9 mouse cellular contexts compared by ENCODE assay signal in genomic region chr12:28700561-28701025, GRCm38 (mm10). TPM values are rescaled to one million over a fixed set of nuclear protein-coding genes. Genes with fewer than 3 reads are reported as not detected.
A peak's percentile ranks its signal among the peaks of the same experiment; 100 is the strongest.
DNase-seq lines count a peak whose midpoint lies in the region; ATAC-seq lines count a peak whose summit lies in the region.
"Had no signal": no experiment of that assay in that cellular context is flagged by ENCODE, and none has a peak within 500 bp of the region (broad histone marks: within the 10 kb centered on the region; RNA-seq: fewer than 3 reads in every experiment).

No protein-coding gene starts in this region.

- no peaks in the 10 kb centered on the region for H3K27me3 ChIP-seq in limb, embryonic 15.5 days

- H3K9me3 ChIP-seq in limb, embryonic 15.5 days: no peaks in the 10 kb centered on the region
- H3K9me3 ChIP-seq: G1E had no signal

- ATAC-seq in limb, embryonic 15.5 days (ENCODE audit: insufficient number of reproducible peaks, low FRiP score, low TSS enrichment, low read depth): no peak

- H3K27ac ChIP-seq in limb, embryonic 15.5 days: peak overlapping the region; percentile 71

- H3K4me3 ChIP-seq in limb, embryonic 15.5 days: no peak overlapping the region

- H3K4me2 ChIP-seq in limb, embryonic 15.5 days: no peak overlapping the region

- 68% methylated on average over 19 of the region's 19 CpGs for WGBS in limb, embryonic 15.5 days

- peak; percentile 69 for DNase-seq in ovary, adult 18-20 months (ENCODE audit: low spot score)
- no peak for DNase-seq in ovary, postnatal 10 days (ENCODE audit: low spot score)
- DNase-seq in cerebellum, postnatal 25 days: peak; percentile 82 to 89
- DNase-seq in heart, adult 18-20 months: peak; percentile 83 to 91
- peak; percentile 69 for DNase-seq in kidney, adult 8-10 months
- no peak for DNase-seq in spleen, postnatal 4 days (ENCODE audit: low spot score in 2 of 2)
- DNase-seq in liver: no peak

- no peak overlapping the region for H3K9ac ChIP-seq in limb, embryonic 15.5 days

- peaks cover 9% of the 10 kb centered on the region; the same call in 1 of the 2 replicates for H3K4me1 ChIP-seq in limb, embryonic 15.5 days

- peaks cover 29% of the 10 kb centered on the region for H3K36me3 ChIP-seq in limb, embryonic 15.5 days

RNA-seq across cellular contexts. Expression of gene Adi1, which starts 25.6 kb away (rescaled TPM):
- total RNA-seq in heart, adult 18-20 months (2021): 10 to 100 TPM; 59.5 to 63.5 TPM
- 66.0 and 70.4 TPM in 2 replicates for polyA plus RNA-seq in limb, embryonic 15.5 days (2015; fragmentation: Nextera tagmentation; extraction: Ambion mirVana)

RNA-seq across cellular contexts. Expression of gene Trappc12, which starts 49.7 kb away (rescaled TPM):
- total RNA-seq in heart, adult 18-20 months (2021): 10 to 100 TPM; 22.4 to 22.5 TPM
- polyA plus RNA-seq in limb, embryonic 15.5 days (2015; fragmentation: Nextera tagmentation; extraction: Ambion mirVana): 37.8 and 38.6 TPM in 2 replicates

RNA-seq across cellular contexts. Expression of gene Eipr1, which starts 51.0 kb away (rescaled TPM):
- 1 to 10 TPM; 8.6 to 8.8 TPM for total RNA-seq in heart, adult 18-20 months (2021)
- polyA plus RNA-seq in limb, embryonic 15.5 days (2015; fragmentation: Nextera tagmentation; extraction: Ambion mirVana): 31.6 and 32.8 TPM in 2 replicates

RNA-seq across cellular contexts. Expression of gene Rnaseh1, which starts 51.2 kb away (rescaled TPM):
- 1 to 10 TPM; 8.0 to 9.5 TPM for total RNA-seq in heart, adult 18-20 months (2021)
- 29.3 and 31.8 TPM in 2 replicates for polyA plus RNA-seq in limb, embryonic 15.5 days (2015; fragmentation: Nextera tagmentation; extraction: Ambion mirVana)

Comparison
In these comparisons a context has a peak if more than half of its experiments do, and no peak if none do; other contexts are left out.
1. DNase-seq: peak in ovary, adult 18-20 months (single experiment), cerebellum, postnatal 25 days (2 of 2), heart, adult 18-20 months (2 of 2) and kidney, adult 8-10 months (2 of 2); none in ovary, postnatal 10 days (single experiment), spleen, postnatal 4 days (0 of 2) and liver (single experiment).